Mouse (Mus musculus) heart, embryonic 14.5 days (tissue): ENCODE measurements around the gene Hist1h2ad. TPM values are rescaled to one million over a fixed set of nuclear protein-coding genes. Genes with fewer than 3 reads are reported as not detected.
"Not testable (repeated sequence)": the region's sequence is repeated elsewhere in the genome, so short reads cannot be mapped to it uniquely, and the experiment has no call there.

Experiments
- ATAC-seq: fragments of 200-750 bp; cut with Nextera tagmentation; 2 replicates; pipeline ENCODE4 v1.8.0; 2017; ENCODE audit warnings: low read depth, moderate TSS enrichment; ENCODE audit not compliant: insufficient number of reproducible peaks, insufficient read depth, low FRiP score
- H3K27ac ChIP-seq, 2 experiments: fragments of 200-500 bp in 1 of 2; fragments of 300-500 bp in 1 of 2; sonication (generic) in 1 of 2; replicated peaks in 1 of 2; 2 replicates each; pipeline ENCODE4 v1.5.1; 2012 to 2014; ENCODE audit warnings: low read depth in 2 of 2, low read length in 2 of 2, control low read depth in 1 of 2, mild to moderate bottlenecking in 1 of 2, mixed read lengths in 1 of 2; ENCODE audit not compliant: control insufficient read depth in 1 of 2, insufficient read depth in 1 of 2
- H3K27me3 ChIP-seq: fragments of 300-500 bp; sonication (generic); 2 replicates; pipeline ENCODE4 v1.6.1; 2014; ENCODE audit warnings: mild to moderate bottlenecking, low read length, control low read depth; ENCODE audit not compliant: control insufficient read depth, insufficient read depth
- H3K36me3 ChIP-seq: fragments of 300-500 bp; sonication (generic); 2 replicates; pipeline ENCODE4 v1.6.1; 2014; ENCODE audit warnings: mild to moderate bottlenecking, control low read depth, low read length, mixed read lengths; ENCODE audit not compliant: control insufficient read depth, insufficient read depth
- H3K4me1 ChIP-seq, 2 experiments: fragments of 200-500 bp in 1 of 2; fragments of 300-500 bp in 1 of 2; sonication (generic) in 1 of 2; 2 replicates each; pipeline ENCODE4 v1.6.1; 2012 to 2014; ENCODE audit warnings: low read length in 2 of 2, control low read depth in 1 of 2, mixed read lengths in 1 of 2; ENCODE audit not compliant: control insufficient read depth in 2 of 2, insufficient read depth in 2 of 2
- H3K4me2 ChIP-seq: fragments of 300-500 bp; sonication (generic); 2 replicates; pipeline ENCODE4 v1.6.1; 2014; ENCODE audit warnings: mild to moderate bottlenecking, low read length
- H3K4me3 ChIP-seq, 2 experiments: fragments of 200-500 bp in 1 of 2; fragments of 300-500 bp in 1 of 2; sonication (generic) in 1 of 2; 2 replicates each; pipeline ENCODE4 v1.5.1; 2012 to 2014; ENCODE audit warnings: low read length in 2 of 2, mild to moderate bottlenecking in 2 of 2, control low read depth in 1 of 2, low read depth in 1 of 2, moderate library complexity in 1 of 2; ENCODE audit not compliant: control insufficient read depth in 1 of 2, insufficient read depth in 1 of 2
- H3K9ac ChIP-seq: fragments of 300-500 bp; sonication (generic); 2 replicates; pipeline ENCODE4 v1.6.1; 2014; ENCODE audit warnings: mild to moderate bottlenecking, low read length
- H3K9me3 ChIP-seq: fragments of 300-500 bp; sonication (generic); 2 replicates; pipeline ENCODE4 v1.6.1; 2016; ENCODE audit warnings: low read length, control low read depth; ENCODE audit not compliant: control insufficient read depth
- WGBS: fragments of 180-500 bp; shearing (Covaris S2); extraction: QIAGEN DNeasy Blood & Tissue Kit; methylation state at CpG from one replicate; pipeline ENCODE4 v1.1.7; 2014; 5-methylcytosine and 5-hydroxymethylcytosine counted together
- polyA plus RNA-seq: library from polyadenylated mRNA; unstranded; fragments of >200 nt; fragmentation: Nextera tagmentation; extraction: Ambion mirVana; gene quantifications from 2 replicates; pipeline ENCODE4 v1.2.1, GENCODE M21; 2014

Hist1h2ad gene
- polyA plus RNA-seq, 1 experiment from 2014 or later: 0.53 TPM

DNA sequence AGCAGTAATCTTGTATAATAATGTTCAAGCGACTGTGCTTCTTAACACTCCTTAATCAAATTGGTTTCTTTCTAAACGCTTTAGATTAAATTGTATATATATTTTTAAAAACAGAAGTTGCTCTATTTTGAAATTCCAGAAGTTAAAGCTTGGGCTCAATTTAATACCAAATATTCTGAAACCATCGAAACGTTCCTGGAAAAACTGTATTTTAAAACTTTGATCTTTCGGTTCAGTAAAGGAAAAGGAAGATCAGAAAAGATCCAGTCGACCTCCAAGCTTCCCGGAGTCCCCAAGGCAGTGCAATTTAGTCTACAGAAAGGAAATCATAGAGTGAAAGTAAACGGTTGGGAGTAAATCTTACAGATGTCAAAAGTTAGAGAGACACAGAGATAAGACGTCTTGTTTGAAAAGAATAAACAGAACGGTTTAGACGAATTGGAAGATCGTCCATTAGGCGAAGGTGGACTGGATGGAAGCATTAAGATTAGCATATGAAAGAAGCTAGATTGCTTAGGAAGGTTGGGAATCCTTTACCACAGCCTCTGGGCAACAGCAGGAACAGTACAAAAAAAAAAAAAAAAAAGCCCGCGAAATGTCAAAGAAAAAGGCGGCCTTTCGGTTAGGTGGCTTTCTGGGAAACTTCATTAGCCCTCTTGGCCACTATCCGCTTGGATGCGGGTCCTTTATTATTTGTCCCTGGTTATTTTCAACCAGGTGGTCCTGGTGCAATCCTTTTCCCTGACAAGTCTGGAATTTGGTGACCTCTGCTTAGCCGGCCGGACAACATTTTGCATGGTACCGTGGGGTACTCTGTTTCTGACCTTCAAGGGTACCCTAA, 12.1 kb downstream of the Hist1h2ad start:
- Histone ChIP-seq H3K36me3 (no peaks in the 10 kb centered on the region), H3K4me1 (peaks cover 5 to 15% of the 10 kb centered on the region in 2 experiments), H3K9ac (peak overlapping the region; percentile 87), H3K27ac (peak overlapping the region; percentile 87 to 95), H3K27me3 (no peaks in the 10 kb centered on the region), H3K4me3 (peak overlapping the region; percentile 23 to 49), H3K4me2 (peak overlapping the region; percentile 91), H3K9me3 (no peaks in the 10 kb centered on the region)
- ATAC-seq: no peak
- WGBS: 3% methylated on average over 21 of the region's 22 CpGs

DNA sequence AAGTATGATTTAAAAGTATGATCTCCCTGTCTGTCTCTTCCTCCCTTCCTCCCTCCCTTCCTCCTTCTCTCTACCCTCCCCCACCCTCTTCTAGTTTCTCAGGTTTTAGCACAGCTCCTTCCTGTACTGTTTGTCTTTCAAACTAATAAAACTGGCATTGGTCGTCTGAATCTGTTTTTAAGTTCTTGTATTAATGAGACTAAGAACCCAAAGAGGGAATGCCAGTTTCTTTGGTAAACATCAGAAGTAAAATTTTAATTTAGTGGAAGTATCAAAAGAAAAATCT, 12.7 kb downstream of the Hist1h2ad start:
- Histone ChIP-seq H3K9ac (peak overlapping the region; percentile 76), H3K4me2 (peak overlapping the region; percentile 91), H3K27ac (peak overlapping the region; percentile 87 to 95), H3K27me3 (no peaks in the 10 kb centered on the region), H3K4me3 (peak overlapping the region; percentile 23 to 49), H3K9me3 (no peaks in the 10 kb centered on the region), H3K4me1 (peaks cover 5 to 14% of the 10 kb centered on the region in 2 experiments), H3K36me3 (no peaks in the 10 kb centered on the region)
- 7% methylated on average over 1 of the region's 1 CpGs for WGBS
- ATAC-seq: no peak

DNA sequence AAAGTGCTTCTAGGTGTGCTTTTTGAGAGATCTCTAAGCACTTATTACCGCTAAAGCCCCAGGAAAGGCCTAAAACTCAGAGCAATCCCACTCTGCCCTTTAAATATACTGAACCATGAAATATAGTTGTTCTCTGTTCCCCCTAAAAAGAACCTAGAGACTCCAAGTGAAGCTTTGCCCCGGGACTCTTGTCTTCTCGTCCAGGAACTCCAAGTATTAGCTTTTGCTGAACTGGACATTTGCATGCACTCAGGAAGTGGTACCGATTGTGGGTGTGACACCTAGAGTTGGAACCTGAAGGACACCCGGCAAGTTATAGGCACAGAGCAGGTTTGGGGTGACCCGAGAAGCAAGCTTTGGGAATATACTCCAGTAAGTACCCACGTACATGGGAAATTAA, 17.0 kb downstream of the Hist1h2ad start:
- 89% methylated on average over 7 of the region's 7 CpGs for WGBS
- no peak overlapping the region for H3K4me3 ChIP-seq
- no peak overlapping the region for H3K4me2 ChIP-seq
- H3K9me3 ChIP-seq: no peaks in the 10 kb centered on the region
- peaks cover 0 to 2% of the 10 kb centered on the region in 2 experiments; a peak in 1 of 4 replicates for H3K4me1 ChIP-seq
- H3K27ac ChIP-seq: no peak overlapping the region
- no peaks in the 10 kb centered on the region for H3K36me3 ChIP-seq
- no peak for ATAC-seq
- H3K27me3 ChIP-seq: no peaks in the 10 kb centered on the region
- H3K9ac ChIP-seq: no peak overlapping the region

DNA sequence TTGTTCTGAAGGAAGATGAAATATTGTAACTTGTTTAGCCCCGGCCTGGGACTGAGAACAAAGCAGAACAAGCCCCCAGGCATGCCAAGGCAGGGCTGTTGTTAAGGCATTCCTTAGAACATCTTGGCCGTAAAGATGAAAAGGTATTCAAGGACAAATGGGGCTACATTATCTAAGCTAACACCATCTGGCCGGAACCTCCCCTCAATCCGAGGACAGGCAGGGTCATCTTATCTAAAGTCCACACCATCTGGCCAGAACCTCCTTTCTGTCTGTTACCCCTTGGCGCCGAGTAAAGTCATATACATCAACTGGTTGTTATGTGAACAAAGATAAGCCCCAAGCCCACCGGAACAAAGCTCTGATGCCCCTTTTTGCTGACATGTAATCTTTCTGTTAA, 17.7 kb downstream of the Hist1h2ad start:
- not testable (repeated sequence) for ATAC-seq, H3K4me1 ChIP-seq, H3K27ac ChIP-seq, H3K9me3 ChIP-seq, H3K27me3 ChIP-seq, H3K4me2 ChIP-seq, H3K36me3 ChIP-seq, H3K4me3 ChIP-seq, H3K9ac ChIP-seq
- WGBS: 60% methylated on average over 7 of the region's 7 CpGs

DNA sequence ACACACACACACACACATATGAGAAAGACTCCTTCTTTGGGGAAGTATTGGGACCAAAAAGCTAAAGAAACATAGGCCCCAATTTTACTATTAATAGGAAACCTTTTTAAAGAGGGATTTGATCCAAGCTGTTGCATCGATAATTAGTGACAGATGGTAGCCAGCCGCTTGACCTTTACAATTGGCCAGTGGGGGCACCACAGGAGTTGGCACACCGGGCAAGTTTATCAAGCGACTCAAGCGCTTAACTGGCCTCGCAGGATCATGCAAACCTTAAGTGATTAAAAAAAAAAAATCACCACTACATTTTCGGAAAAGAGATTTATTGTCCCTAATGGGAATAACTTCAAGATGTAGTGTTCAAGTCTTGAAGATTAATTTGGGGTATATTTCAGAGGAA, 18.4 kb downstream of the Hist1h2ad start:
- H3K9ac ChIP-seq: no peak overlapping the region
- H3K4me1 ChIP-seq: no peaks in the 10 kb centered on the region
- 89% methylated on average over 7 of the region's 7 CpGs for WGBS
- no peak for ATAC-seq
- no peaks in the 10 kb centered on the region for H3K27me3 ChIP-seq
- H3K4me2 ChIP-seq: no peak overlapping the region
- no peaks in the 10 kb centered on the region for H3K9me3 ChIP-seq
- no peaks in the 10 kb centered on the region for H3K36me3 ChIP-seq
- no peak overlapping the region for H3K27ac ChIP-seq
- H3K4me3 ChIP-seq: no peak overlapping the region

DNA sequence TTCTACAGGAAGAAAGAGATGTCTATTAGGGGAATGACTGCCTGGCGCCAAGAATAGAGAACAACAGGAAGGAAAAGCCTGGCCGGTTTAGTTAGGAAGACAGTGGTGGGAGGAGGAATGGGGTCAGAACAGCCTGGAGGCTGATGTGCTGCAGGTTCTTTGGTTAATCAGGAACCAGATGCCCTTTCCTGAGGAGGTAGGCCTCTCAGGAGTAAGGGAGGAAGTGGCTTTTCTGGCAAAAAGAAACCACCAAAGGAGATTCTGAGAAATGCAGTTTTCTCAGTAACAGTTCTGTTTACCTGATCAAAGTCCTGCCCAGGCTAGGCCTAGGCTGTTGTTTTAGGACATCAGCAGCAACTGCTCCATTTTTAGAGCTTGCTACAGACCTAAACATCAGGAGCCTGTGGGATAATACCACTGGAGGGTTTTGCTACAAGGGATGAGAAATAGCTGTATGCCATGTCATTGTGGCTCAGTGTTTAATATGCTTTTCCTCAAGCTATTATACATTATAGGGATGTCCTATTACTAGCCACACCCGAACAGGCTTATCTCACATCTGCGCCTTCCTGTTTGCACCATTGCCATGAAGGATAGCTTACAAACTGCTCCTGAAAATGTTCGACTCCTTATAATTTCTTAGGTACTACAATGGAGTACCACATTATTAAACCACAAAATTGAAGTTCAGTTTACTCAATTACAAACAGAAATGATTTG, 19.0 kb downstream of the Hist1h2ad start:
- no peak for ATAC-seq
- no peaks in the 10 kb centered on the region for H3K36me3 ChIP-seq
- WGBS: 61% methylated on average over 5 of the region's 5 CpGs
- H3K4me1 ChIP-seq: no peaks in the 10 kb centered on the region
- H3K9ac ChIP-seq: no peak overlapping the region
- no peaks in the 10 kb centered on the region for H3K9me3 ChIP-seq
- no peaks in the 10 kb centered on the region for H3K27me3 ChIP-seq
- no peak overlapping the region for H3K4me3 ChIP-seq
- H3K27ac ChIP-seq: peak overlapping the region; percentile 49 to 55; a peak in 3 of 4 replicates
- H3K4me2 ChIP-seq: no peak overlapping the region

DNA sequence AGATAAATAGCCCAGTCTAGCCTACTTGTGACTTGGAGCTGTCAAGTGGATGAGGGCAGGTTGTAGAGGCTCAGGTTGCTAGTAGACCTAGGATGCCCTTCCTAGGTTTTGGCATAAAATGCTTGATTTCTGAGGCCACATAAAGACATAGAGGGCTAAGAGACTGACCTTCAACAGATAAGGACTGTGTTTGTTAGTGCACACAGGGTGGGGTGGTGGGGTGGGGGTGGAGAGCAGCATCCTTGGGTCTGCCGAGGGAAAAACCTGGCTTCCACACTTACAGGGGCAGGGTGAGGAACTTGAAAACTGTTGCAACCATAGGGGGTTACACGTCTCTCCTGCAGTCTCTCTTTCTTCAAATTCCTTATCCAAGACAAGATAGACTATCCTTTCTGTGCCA, 21.0 kb downstream of the Hist1h2ad start:
- Histone ChIP-seq H3K4me1 (no peaks in the 10 kb centered on the region), H3K36me3 (no peaks in the 10 kb centered on the region), H3K9me3 (no peaks in the 10 kb centered on the region), H3K9ac (no peak overlapping the region), H3K27me3 (no peaks in the 10 kb centered on the region), H3K27ac (no peak overlapping the region), H3K4me3 (no peak overlapping the region), H3K4me2 (no peak overlapping the region)
- WGBS: 52% methylated on average over 2 of the region's 2 CpGs
- no peak for ATAC-seq
